Mouse (Mus musculus): ENCODE data around the gene Ficd. TPM values are rescaled to one million over a fixed set of nuclear protein-coding genes. Genes with fewer than 3 reads are reported as not detected.

Gene Ficd
- polyA plus RNA-seq, 1 experiment from 2014 or later, result 4.8 TPM

GRCm38 (mm10) chr5:113735023-113735344 lies 619 bp upstream of the Ficd start:
- H3K4me3 ChIP-seq, result peak overlapping the region; percentile 82
- WGBS, result 29% methylated on average over 7 of the region's 7 CpGs

DNA sequence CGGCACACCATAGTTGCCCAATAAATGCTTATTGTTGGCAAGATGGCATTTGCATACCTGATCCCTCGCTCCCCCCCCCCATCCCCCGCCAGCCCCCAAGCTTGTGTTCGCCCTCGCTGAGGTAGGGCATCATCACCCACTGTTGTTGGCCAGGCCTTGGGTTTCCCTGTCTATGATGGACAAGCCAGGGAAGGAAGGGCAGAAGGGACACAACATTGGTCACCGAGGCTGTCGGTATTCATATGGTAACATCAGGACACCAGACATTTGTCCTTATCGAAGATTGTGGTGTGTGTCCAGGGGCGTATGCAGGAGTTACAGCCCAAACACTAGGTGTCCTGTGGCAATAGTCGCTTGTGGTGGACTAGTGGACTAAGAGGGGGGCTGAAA lies 505 bp downstream of the Ficd start:
- no peak for DNase-seq (ENCODE audit: low spot score)
- H3K36me3 ChIP-seq, result peaks cover 38% of the 10 kb centered on the region
- WGBS, result 8% methylated on average over 10 of the region's 10 CpGs
- H3K4me1 ChIP-seq, result peaks cover 27% of the 10 kb centered on the region
- peak overlapping the region; percentile 97 for H3K27ac ChIP-seq (replicated peaks)
- H3K4me3 ChIP-seq, result peak overlapping the region; percentile 82
- no peaks in the 10 kb centered on the region for H3K27me3 ChIP-seq (ENCODE audit: low read depth, poor library complexity, severe bottlenecking)
- no peaks in the 10 kb centered on the region for H3K9me3 ChIP-seq (replicated peaks)

More at GRCm38 (mm10) chr5:113735023-113735344, 619 bp upstream of the Ficd start:
- peaks cover 37% of the 10 kb centered on the region for H3K4me1 ChIP-seq
- H3K27me3 ChIP-seq (ENCODE audit: low read depth, poor library complexity, severe bottlenecking), result no peaks in the 10 kb centered on the region
- H3K36me3 ChIP-seq, result peaks cover 26% of the 10 kb centered on the region
- peak overlapping the region; percentile 97 for H3K27ac ChIP-seq (replicated peaks)
- no peaks in the 10 kb centered on the region for H3K9me3 ChIP-seq (replicated peaks)
- no peak for DNase-seq (ENCODE audit: low spot score)

GRCm38 (mm10) chr5:113736522-113737164 lies 1.0 kb downstream of the Ficd start:
- Histone ChIP-seq H3K9me3 (replicated peaks) (no peaks in the 10 kb centered on the region), H3K36me3 (peaks cover 43% of the 10 kb centered on the region), H3K4me1 (peaks cover 27% of the 10 kb centered on the region), H3K27me3 (ENCODE audit: low read depth, poor library complexity, severe bottlenecking) (no peaks in the 10 kb centered on the region), H3K4me3 (peak overlapping the region; percentile 82), H3K27ac (replicated peaks) (peak overlapping the region; percentile 97; the same call in 1 of the 2 replicates)
- DNase-seq (ENCODE audit: low spot score), result no peak
- WGBS, result 46% methylated on average over 15 of the region's 15 CpGs

- DNase-seq (ENCODE audit: low spot score), result no peak
- no peaks in the 10 kb centered on the region for H3K9me3 ChIP-seq (replicated peaks)
- peaks cover 54% of the 10 kb centered on the region for H3K36me3 ChIP-seq
- WGBS, result 91% methylated on average over 11 of the region's 11 CpGs
- no peak overlapping the region for H3K27ac ChIP-seq (replicated peaks)
- peaks cover 27% of the 10 kb centered on the region for H3K4me1 ChIP-seq
- H3K27me3 ChIP-seq (ENCODE audit: low read depth, poor library complexity, severe bottlenecking), result no peaks in the 10 kb centered on the region
- H3K4me3 ChIP-seq, result no peak overlapping the region
Measured at GRCm38 (mm10) chr5:113737607-113738237, 2.1 kb downstream of the Ficd start.

DNA sequence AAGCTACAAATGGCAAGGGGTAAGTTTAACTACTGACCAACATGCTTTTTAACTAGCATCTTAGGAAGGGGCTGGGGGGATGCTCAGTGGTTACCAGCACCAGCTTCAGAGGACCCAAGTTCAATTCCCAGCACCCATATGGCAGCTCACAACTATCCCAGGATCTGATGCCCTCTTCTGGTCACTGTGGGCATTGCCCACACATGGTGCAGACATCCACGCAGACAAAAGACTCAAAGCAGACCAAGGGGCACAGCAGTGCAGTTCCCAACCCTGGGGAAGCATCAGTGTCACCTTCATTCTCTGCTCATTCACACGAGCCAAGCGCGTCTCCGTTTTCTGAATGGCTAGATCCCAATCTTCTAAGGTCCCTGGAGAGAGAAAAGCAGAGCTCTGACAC lies 12.0 kb downstream of the Ficd start:
- Histone ChIP-seq H3K4me1 (no peaks in the 10 kb centered on the region), H3K27me3 (ENCODE audit: low read depth, poor library complexity, severe bottlenecking) (no peaks in the 10 kb centered on the region), H3K27ac (replicated peaks) (no peak overlapping the region), H3K36me3 (peaks cover 100% of the 10 kb centered on the region), H3K9me3 (replicated peaks) (no peaks in the 10 kb centered on the region; the same call in 1 of the 2 replicates), H3K4me3 (no peak overlapping the region)
- no peak for DNase-seq (ENCODE audit: low spot score)
- 92% methylated on average over 5 of the region's 5 CpGs for WGBS

DNA sequence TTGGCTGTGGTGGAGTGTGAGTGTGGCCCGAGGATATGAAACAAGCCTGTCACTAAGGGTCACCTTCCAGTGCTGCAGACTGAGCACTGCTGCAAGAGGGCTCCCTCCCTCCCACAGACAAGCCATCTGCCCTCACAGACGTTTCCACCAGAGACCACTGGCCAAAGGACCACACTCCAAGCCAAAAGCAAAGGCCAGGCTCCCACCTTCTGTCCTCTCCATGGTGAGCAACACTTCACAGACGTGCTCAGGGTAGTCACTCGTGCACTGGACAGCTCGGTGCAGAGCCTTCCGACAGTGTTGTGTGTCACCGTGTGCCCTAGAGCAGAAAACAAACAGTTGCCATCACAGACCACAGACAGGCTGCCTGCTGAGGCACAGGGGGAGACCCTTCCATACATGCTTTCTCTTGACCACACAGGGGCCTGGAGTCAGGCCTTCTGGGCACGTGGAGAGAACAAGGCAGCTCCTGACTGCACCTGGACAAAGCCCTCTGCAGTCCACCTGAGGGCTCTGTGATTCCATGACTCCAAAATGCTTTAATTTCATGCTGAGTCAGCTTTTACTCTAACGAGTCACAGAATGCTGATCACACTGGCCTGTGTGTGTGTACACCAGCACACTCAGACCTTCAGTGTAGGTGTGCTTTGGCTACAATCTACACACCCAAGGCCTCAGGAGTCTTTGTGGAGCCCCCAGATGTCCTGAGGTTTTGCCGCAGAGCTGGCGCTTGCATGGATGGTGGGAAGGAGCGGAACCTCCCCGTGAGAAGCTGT lies 13.1 kb downstream of the Ficd start:
- no peak overlapping the region for H3K27ac ChIP-seq (replicated peaks)
- 95% methylated on average over 13 of the region's 13 CpGs for WGBS
- DNase-seq (ENCODE audit: low spot score), result no peak

DNA sequence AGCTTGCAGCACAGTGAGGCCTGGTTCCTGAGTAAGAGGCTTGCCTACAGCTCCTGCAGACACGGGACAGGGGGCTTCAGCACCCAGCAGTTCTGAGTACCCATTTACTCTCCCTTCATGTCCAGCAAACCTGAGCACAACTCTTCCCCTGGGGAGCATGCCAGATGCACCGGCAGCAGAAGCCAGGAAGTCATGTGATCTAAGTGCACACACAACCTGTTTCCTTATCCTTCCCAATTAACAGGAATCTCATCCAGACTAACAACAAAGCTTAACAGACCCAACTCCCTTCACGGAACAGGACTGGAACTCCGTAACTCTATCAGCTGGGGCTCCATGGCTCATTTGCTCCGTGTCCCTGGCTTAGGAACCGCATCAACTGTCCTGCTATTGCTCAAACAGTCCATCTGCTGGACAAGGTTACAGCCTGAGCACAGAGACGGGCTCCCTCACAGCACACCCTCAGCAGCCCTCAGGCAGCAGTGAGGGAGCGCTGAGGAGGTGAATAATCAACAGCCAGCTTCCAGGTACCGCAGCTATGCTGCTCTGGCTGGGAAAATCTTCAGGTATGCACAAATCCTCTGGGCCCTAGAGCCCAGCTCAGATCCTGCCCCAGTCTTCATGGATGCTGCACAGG lies 16.0 kb downstream of the Ficd start:
- 93% methylated on average over 9 of the region's 9 CpGs for WGBS
- H3K27me3 ChIP-seq (ENCODE audit: low read depth, poor library complexity, severe bottlenecking), result no peaks in the 10 kb centered on the region

More for the DNA sequence above, 13.1 kb downstream of the Ficd start:
- Histone ChIP-seq H3K36me3 (peaks cover 100% of the 10 kb centered on the region), H3K4me1 (no peaks in the 10 kb centered on the region), H3K4me3 (no peak overlapping the region), H3K9me3 (replicated peaks) (no peaks in the 10 kb centered on the region; the same call in 1 of the 2 replicates), H3K27me3 (ENCODE audit: low read depth, poor library complexity, severe bottlenecking) (no peaks in the 10 kb centered on the region)

GRCm38 (mm10) chr5:113755347-113756030 lies 19.9 kb downstream of the Ficd start:
- H3K9me3 ChIP-seq (replicated peaks), result no peaks in the 10 kb centered on the region

More for the DNA sequence above, 16.0 kb downstream of the Ficd start:
- no peak for DNase-seq (ENCODE audit: low spot score)
- Histone ChIP-seq H3K4me1 (no peaks in the 10 kb centered on the region), H3K36me3 (peaks cover 100% of the 10 kb centered on the region), H3K27ac (replicated peaks) (no peak overlapping the region), H3K9me3 (replicated peaks) (no peaks in the 10 kb centered on the region), H3K4me3 (no peak overlapping the region)

GRCm38 (mm10) chr5:113761585-113761984 lies 26.0 kb downstream of the Ficd start:
- Histone ChIP-seq H3K36me3 (peaks cover 100% of the 10 kb centered on the region), H3K4me1 (no peaks in the 10 kb centered on the region), H3K9me3 (replicated peaks) (no peaks in the 10 kb centered on the region), H3K27me3 (ENCODE audit: low read depth, poor library complexity, severe bottlenecking) (no peaks in the 10 kb centered on the region), H3K27ac (replicated peaks) (no peak overlapping the region), H3K4me3 (no peak overlapping the region)
- DNase-seq (ENCODE audit: low spot score), result no peak
- WGBS, result 94% methylated on average over 2 of the region's 2 CpGs

More at GRCm38 (mm10) chr5:113755347-113756030, 19.9 kb downstream of the Ficd start:
- Histone ChIP-seq H3K4me1 (no peaks in the 10 kb centered on the region), H3K36me3 (peaks cover 100% of the 10 kb centered on the region), H3K27me3 (ENCODE audit: low read depth, poor library complexity, severe bottlenecking) (no peaks in the 10 kb centered on the region), H3K4me3 (no peak overlapping the region), H3K27ac (replicated peaks) (no peak overlapping the region)
- WGBS, result 93% methylated on average over 15 of the region's 15 CpGs
- DNase-seq (ENCODE audit: low spot score), result no peak

GRCm38 (mm10) chr5:113764426-113764825 lies 28.8 kb downstream of the Ficd start:
- Histone ChIP-seq H3K27ac (replicated peaks) (no peak overlapping the region), H3K9me3 (replicated peaks) (no peaks in the 10 kb centered on the region), H3K4me1 (peaks cover 9% of the 10 kb centered on the region), H3K36me3 (peaks cover 100% of the 10 kb centered on the region), H3K4me3 (no peak overlapping the region), H3K27me3 (ENCODE audit: low read depth, poor library complexity, severe bottlenecking) (no peaks in the 10 kb centered on the region)
- no peak for DNase-seq (ENCODE audit: low spot score)
- 95% methylated on average over 7 of the region's 7 CpGs for WGBS

- Histone ChIP-seq H3K27ac (replicated peaks) (no peak overlapping the region), H3K4me3 (no peak overlapping the region), H3K4me1 (peaks cover 22% of the 10 kb centered on the region), H3K36me3 (peaks cover 89% of the 10 kb centered on the region), H3K27me3 (ENCODE audit: low read depth, poor library complexity, severe bottlenecking) (no peaks in the 10 kb centered on the region), H3K9me3 (replicated peaks) (no peaks in the 10 kb centered on the region)
- 95% methylated on average over 13 of the region's 13 CpGs for WGBS
- no peak for DNase-seq (ENCODE audit: low spot score)
Measured at GRCm38 (mm10) chr5:113765641-113766526, 30.3 kb downstream of the Ficd start.
